Mouse (Mus musculus): ENCODE data around the gene Ifnl2. TPM values are rescaled to one million over a fixed set of nuclear protein-coding genes. Genes with fewer than 3 reads are reported as not detected.

Gene Ifnl2
- polyA plus RNA-seq, 1 experiment from 2014 or later, result not detected

DNA sequence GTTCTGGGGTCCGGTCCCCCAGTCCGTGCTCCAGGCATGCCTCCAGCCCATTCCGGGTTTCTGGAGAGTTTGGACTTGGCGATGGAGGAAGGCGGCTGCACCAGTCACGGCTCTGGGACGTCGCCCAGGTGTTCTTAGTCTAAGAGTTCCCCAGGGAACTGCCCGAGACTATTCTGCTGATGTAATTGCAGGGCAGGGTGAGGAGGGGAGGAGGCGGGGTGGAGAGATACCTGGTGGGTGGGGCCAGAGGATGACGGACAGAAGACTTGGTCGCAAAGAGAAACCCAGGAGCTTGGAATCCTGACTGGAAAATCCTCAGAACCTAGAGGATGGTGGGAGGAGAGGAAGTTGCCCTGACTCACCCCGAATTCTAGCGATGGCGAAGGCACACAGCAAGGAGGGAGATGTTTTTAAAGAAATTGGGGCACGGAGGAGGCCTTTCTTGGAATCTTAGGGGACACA lies 22.2 kb downstream of the Ifnl2 start:
- WGBS, result 4% methylated on average over 16 of the region's 16 CpGs
- no peak for ATAC-seq (ENCODE audit: low read depth)
- H3K4me3 ChIP-seq, result peak overlapping the region; percentile 18
- no peaks in the 10 kb centered on the region for H3K9me3 ChIP-seq
- H3K4me1 ChIP-seq (replicated peaks), result peaks cover 9% of the 10 kb centered on the region
- no peak overlapping the region for H3K27ac ChIP-seq (replicated peaks)
- no peaks in the 10 kb centered on the region for H3K36me3 ChIP-seq
- peaks cover 25% of the 10 kb centered on the region for H3K27me3 ChIP-seq
- peak overlapping the region; percentile 49 for H3K4me2 ChIP-seq
- H3K9ac ChIP-seq, result peak overlapping the region; percentile 19; the same call in 1 of the 2 replicates

DNA sequence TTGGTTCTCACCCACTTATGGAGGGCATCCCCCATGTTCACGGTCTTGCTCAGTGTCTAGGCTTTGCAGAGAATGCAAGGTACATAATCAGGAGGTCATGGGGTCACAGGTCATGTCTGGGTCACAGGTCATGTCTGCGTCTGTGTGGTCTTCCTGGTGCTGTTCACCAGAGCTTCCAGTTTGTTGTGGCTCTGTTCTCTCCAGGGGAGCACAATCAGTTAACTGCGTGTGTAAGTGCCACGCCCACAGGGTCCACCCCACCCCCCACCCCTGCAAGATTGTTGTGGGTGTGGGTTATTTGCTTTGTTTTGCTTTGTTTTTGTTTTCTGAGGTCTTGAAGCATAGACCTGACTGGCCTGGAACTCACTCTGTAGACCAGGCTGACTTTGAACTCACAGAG lies 26.1 kb downstream of the Ifnl2 start:
- H3K27me3 ChIP-seq, result peaks cover 25% of the 10 kb centered on the region
- no peak for ATAC-seq (ENCODE audit: low read depth)
- no peaks in the 10 kb centered on the region for H3K9me3 ChIP-seq
- H3K4me3 ChIP-seq, result no peak overlapping the region
- no peak overlapping the region for H3K9ac ChIP-seq
- no peak overlapping the region for H3K4me2 ChIP-seq
- H3K4me1 ChIP-seq (replicated peaks), result peaks cover 9% of the 10 kb centered on the region
- no peaks in the 10 kb centered on the region for H3K36me3 ChIP-seq
- no peak overlapping the region for H3K27ac ChIP-seq (replicated peaks)
- WGBS, result 14% methylated on average over 4 of the region's 4 CpGs

GRCm38 (mm10) chr7:28482854-28483253 lies 27.4 kb downstream of the Ifnl2 start:
- no peak for ATAC-seq (ENCODE audit: low read depth)
- WGBS, result 76% methylated on average over 11 of the region's 11 CpGs
- H3K4me2 ChIP-seq, result no peak overlapping the region

GRCm38 (mm10) chr7:28478854-28479253 lies 31.4 kb downstream of the Ifnl2 start:
- H3K4me1 ChIP-seq (replicated peaks), result no peaks in the 10 kb centered on the region
- H3K27me3 ChIP-seq, result 0 out of 2 replicates have a peak, but pooled peaks cover 2% of the 10 kb centered on the region
- 16% methylated on average over 8 of the region's 8 CpGs for WGBS
- H3K9ac ChIP-seq, result no peak overlapping the region
- H3K27ac ChIP-seq (replicated peaks), result no peak overlapping the region
- ATAC-seq (ENCODE audit: low read depth), result no peak; the same call in 1 of the 2 replicates
- no peaks in the 10 kb centered on the region for H3K36me3 ChIP-seq
- no peak overlapping the region for H3K4me2 ChIP-seq
- no peaks in the 10 kb centered on the region for H3K9me3 ChIP-seq
- H3K4me3 ChIP-seq, result no peak overlapping the region

More at GRCm38 (mm10) chr7:28482854-28483253, 27.4 kb downstream of the Ifnl2 start:
- Histone ChIP-seq H3K9me3 (no peaks in the 10 kb centered on the region), H3K4me1 (replicated peaks) (peaks cover 3% of the 10 kb centered on the region), H3K4me3 (no peak overlapping the region), H3K27ac (replicated peaks) (no peak overlapping the region), H3K9ac (no peak overlapping the region), H3K36me3 (no peaks in the 10 kb centered on the region), H3K27me3 (peaks cover 13% of the 10 kb centered on the region)

DNA sequence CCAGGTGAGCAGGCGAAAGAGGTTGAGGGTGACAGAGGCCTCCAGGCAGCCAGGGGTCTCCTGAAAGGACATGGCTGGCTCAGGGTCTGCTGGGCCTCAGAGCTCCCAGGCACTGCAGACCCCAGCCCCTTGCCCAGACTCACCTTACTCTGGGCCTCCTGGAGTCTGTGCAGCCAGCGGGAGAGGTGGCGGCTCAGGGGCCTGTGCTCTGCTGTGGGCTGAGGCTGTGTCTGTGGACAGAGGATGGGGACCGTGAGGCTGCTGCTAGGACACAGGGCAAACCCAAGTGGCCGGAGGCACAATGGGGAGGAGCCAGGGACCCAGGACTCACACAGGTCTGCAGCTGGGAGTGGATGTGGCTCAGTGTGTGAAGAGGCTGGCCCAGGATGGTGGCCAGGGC lies 32.9 kb downstream of the Ifnl2 start:
- Histone ChIP-seq H3K9ac (no peak overlapping the region), H3K4me3 (no peak overlapping the region), H3K9me3 (no peaks in the 10 kb centered on the region), H3K27ac (replicated peaks) (no peak overlapping the region), H3K36me3 (no peaks in the 10 kb centered on the region), H3K4me2 (no peak overlapping the region), H3K27me3 (0 out of 2 replicates have a peak, but pooled peaks cover 6% of the 10 kb centered on the region), H3K4me1 (replicated peaks) (no peaks in the 10 kb centered on the region)
- no peak for ATAC-seq (ENCODE audit: low read depth)
- 92% methylated on average over 5 of the region's 5 CpGs for WGBS

DNA sequence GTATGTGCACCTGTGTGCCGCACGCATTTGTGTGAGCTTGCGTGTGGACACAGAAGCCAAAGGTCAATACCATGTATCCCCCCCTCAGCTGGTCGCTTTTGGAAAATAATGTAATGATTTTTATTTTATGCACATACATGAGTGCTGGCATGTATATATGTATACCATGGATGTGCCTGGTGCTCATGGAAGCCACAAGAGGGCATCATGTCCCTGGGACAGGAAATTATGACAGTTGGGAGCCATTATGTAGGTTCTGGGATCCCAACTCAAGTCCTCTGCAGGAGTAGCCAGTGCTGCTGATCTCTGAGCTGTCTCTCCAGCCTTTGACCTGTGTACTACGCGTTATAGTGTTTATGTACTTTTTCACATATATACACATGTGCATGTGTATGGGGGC lies 34.1 kb downstream of the Ifnl2 start:
- no peak overlapping the region for H3K27ac ChIP-seq (replicated peaks)
- no peaks in the 10 kb centered on the region for H3K36me3 ChIP-seq
- H3K9ac ChIP-seq, result no peak overlapping the region
- H3K9me3 ChIP-seq, result no peaks in the 10 kb centered on the region
- 89% methylated on average over 6 of the region's 6 CpGs for WGBS
- no peak overlapping the region for H3K4me3 ChIP-seq
- H3K27me3 ChIP-seq, result 0 out of 2 replicates have a peak, but pooled peaks cover 6% of the 10 kb centered on the region
- no peak for ATAC-seq (ENCODE audit: low read depth)
- no peaks in the 10 kb centered on the region for H3K4me1 ChIP-seq (replicated peaks)
- no peak overlapping the region for H3K4me2 ChIP-seq

- peak; percentile 34; the same call in 1 of the 2 replicates for ATAC-seq (ENCODE audit: low read depth)
- Histone ChIP-seq H3K27ac (replicated peaks) (no peak overlapping the region), H3K4me1 (replicated peaks) (peaks cover 42% of the 10 kb centered on the region), H3K4me2 (peak overlapping the region; percentile 62), H3K9ac (peak overlapping the region; percentile 63), H3K9me3 (no peaks in the 10 kb centered on the region), H3K4me3 (peak overlapping the region; percentile 38), H3K27me3 (peaks cover 26% of the 10 kb centered on the region), H3K36me3 (peaks cover 40% of the 10 kb centered on the region)
- 3% methylated on average over 58 of the region's 63 CpGs for WGBS
Measured at GRCm38 (mm10) chr7:28467213-28467751, 43.0 kb downstream of the Ifnl2 start.

- H3K4me2 ChIP-seq, result peak overlapping the region; percentile 62
- no peak overlapping the region for H3K27ac ChIP-seq (replicated peaks)
- H3K9ac ChIP-seq, result peak overlapping the region; percentile 63
- 11% methylated on average over 40 of the region's 40 CpGs for WGBS
- H3K4me3 ChIP-seq, result peak overlapping the region; percentile 38
- ATAC-seq (ENCODE audit: low read depth), result no peak
- H3K9me3 ChIP-seq, result no peaks in the 10 kb centered on the region
- H3K27me3 ChIP-seq, result peaks cover 26% of the 10 kb centered on the region
- peaks cover 43% of the 10 kb centered on the region for H3K4me1 ChIP-seq (replicated peaks)
- H3K36me3 ChIP-seq, result peaks cover 46% of the 10 kb centered on the region
Measured at GRCm38 (mm10) chr7:28466721-28467212, 43.5 kb downstream of the Ifnl2 start.

GRCm38 (mm10) chr7:28464416-28465212 lies 45.6 kb downstream of the Ifnl2 start:
- peak; percentile 51; the same call in 1 of the 2 replicates for ATAC-seq (ENCODE audit: low read depth)
- peaks cover 48% of the 10 kb centered on the region for H3K4me1 ChIP-seq (replicated peaks)
- peak overlapping the region; percentile 7 for H3K4me3 ChIP-seq
- H3K27ac ChIP-seq (replicated peaks), result peak overlapping the region; percentile 52; the same call in 1 of the 2 replicates
- H3K9ac ChIP-seq, result peak overlapping the region; percentile 28; the same call in 1 of the 2 replicates
- 72% methylated on average over 10 of the region's 10 CpGs for WGBS
- H3K9me3 ChIP-seq, result no peaks in the 10 kb centered on the region
- H3K4me2 ChIP-seq, result peak overlapping the region; percentile 29
- H3K27me3 ChIP-seq, result peaks cover 26% of the 10 kb centered on the region
- peaks cover 66% of the 10 kb centered on the region for H3K36me3 ChIP-seq

GRCm38 (mm10) chr7:28462769-28463168 lies 47.5 kb downstream of the Ifnl2 start:
- peaks cover 84% of the 10 kb centered on the region for H3K36me3 ChIP-seq
- no peak for ATAC-seq (ENCODE audit: low read depth)
- peaks cover 48% of the 10 kb centered on the region for H3K4me1 ChIP-seq (replicated peaks)
- no peak overlapping the region for H3K9ac ChIP-seq
- 95% methylated on average over 2 of the region's 2 CpGs for WGBS
- no peak overlapping the region for H3K4me2 ChIP-seq
- H3K4me3 ChIP-seq, result no peak overlapping the region
- no peaks in the 10 kb centered on the region for H3K9me3 ChIP-seq
- H3K27me3 ChIP-seq, result peaks cover 26% of the 10 kb centered on the region
- no peak overlapping the region for H3K27ac ChIP-seq (replicated peaks)

- H3K36me3 ChIP-seq, result peaks cover 89% of the 10 kb centered on the region
Measured at GRCm38 (mm10) chr7:28460361-28460760, 49.9 kb downstream of the Ifnl2 start.

More at GRCm38 (mm10) chr7:28460361-28460760, 49.9 kb downstream of the Ifnl2 start:
- peaks cover 3% of the 10 kb centered on the region for H3K27me3 ChIP-seq
- no peak overlapping the region for H3K9ac ChIP-seq
- ATAC-seq (ENCODE audit: low read depth), result no peak
- no peak overlapping the region for H3K4me3 ChIP-seq
- no peak overlapping the region for H3K4me2 ChIP-seq
- H3K9me3 ChIP-seq, result no peaks in the 10 kb centered on the region
- no peak overlapping the region for H3K27ac ChIP-seq (replicated peaks)
- WGBS, result 93% methylated on average over 5 of the region's 5 CpGs
- peaks cover 29% of the 10 kb centered on the region for H3K4me1 ChIP-seq (replicated peaks)
